Mouse (Mus musculus) adrenal gland, postnatal 10 days (tissue): ENCODE results near the gene Thnsl1. TPM values are rescaled to one million over a fixed set of nuclear protein-coding genes. Genes with fewer than 3 reads are reported as not detected.
A peak's percentile ranks its signal among the peaks of the same experiment; 100 is the strongest.
"Not testable (repeated sequence)": the region's sequence is repeated elsewhere in the genome, so short reads cannot be mapped to it uniquely, and the experiment has no call there.

ENCODE experiments used
- DNase-seq: peaks from one replicate; pipeline ENCODE4 v3.0.0; 2021; ENCODE audit warnings: mixed read lengths
- total RNA-seq, 2 experiments: library from RNA; stranded (reverse); gene quantifications; 2 replicates each; pipeline ENCODE4 v1.2.3; 2021

The Thnsl1 gene
- total RNA-seq, 2 experiments from 2014 or later = 5.7 to 7.6 TPM

DNA sequence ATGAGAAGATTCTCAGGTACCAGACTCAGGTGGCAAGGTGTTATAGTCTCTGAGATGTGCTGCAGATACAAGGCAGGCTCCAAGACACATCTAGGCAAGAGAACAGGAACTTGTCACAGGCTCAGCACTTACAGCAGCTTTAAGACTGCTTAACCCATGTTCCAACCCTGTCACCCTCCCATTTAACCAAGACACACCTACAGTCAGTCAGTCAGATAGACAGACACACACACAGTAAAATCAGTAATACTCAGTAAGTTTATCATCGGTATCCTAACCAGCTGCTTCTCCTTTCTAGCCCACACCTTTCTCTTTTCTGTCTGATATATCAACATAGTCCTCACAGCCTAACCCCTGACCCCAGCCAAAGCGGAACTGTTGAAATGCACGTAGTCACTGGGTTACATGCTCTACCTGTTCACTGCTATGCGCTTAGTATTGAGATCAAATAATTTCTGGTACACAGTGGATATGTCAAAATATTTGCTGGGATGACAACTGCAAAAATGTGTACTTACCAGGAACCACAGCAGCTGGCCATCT lies 30.4 kb downstream of the Thnsl1 start:
- DNase-seq = no peak

DNA sequence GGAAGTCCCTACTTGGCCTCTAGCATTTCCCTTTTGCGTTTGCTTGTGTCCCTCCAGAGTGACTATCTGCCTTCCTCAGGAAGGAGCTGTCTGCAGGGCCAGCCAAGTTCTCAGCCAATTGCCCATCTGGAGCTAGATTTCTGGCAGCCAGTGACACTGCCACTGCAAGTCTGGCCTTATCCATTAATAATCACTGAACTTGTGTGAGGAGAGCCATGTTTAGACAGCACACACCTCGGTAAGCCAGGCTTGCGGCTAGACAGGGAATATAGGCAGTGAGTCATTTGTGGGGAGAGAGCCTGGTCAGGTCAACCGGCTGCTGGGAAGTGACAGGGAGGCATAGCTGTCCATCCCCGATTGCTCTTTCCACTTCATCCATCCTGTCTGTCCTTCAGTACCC lies 31.3 kb downstream of the Thnsl1 start:
- DNase-seq = peak; percentile 5

- not testable (repeated sequence) for DNase-seq
Observed at GRCm38 (mm10) chr2:21244104-21244503, 38.6 kb downstream of the Thnsl1 start.

DNA sequence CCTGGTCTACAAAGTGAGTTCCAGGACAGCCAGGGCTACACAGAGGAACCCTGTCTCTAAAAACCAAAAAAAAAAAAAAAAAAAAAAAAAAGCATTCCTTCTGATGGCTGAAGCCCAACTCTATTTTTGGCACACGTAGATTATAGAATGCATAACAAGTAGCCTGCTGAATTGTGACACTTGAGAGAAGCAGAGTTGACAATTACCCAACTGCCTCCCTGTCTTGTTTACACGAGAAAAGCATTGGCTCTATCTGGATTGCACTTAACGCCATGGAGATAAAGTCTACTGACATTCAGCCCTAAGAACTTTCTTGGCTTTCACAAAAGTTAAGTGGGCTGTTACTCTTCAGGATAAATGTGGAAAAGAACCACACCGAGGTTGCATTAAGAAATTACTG lies 39.5 kb downstream of the Thnsl1 start:
- DNase-seq = no peak

GRCm38 (mm10) chr2:21245477-21246102 lies 40.1 kb downstream of the Thnsl1 start:
- no peak for DNase-seq

DNA sequence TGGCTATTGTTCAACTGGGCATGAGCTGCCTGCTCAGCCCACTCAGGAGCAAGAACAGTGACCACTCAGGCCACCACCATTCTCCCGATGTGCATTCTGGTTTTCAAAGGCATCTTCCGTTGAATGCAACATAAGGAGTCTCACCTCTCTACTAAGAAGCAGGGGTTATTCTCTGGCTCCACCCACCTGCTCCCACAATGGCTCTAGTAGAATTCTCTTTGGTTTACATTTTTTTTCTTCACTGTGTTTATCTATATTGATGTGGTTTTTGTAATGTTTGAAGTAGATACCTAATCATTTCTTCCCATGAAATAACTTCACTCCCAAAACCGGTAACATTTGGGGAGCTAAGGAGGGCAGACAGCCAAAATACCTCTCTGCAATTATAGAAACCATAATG lies 48.1 kb downstream of the Thnsl1 start:
- DNase-seq = no peak

DNA sequence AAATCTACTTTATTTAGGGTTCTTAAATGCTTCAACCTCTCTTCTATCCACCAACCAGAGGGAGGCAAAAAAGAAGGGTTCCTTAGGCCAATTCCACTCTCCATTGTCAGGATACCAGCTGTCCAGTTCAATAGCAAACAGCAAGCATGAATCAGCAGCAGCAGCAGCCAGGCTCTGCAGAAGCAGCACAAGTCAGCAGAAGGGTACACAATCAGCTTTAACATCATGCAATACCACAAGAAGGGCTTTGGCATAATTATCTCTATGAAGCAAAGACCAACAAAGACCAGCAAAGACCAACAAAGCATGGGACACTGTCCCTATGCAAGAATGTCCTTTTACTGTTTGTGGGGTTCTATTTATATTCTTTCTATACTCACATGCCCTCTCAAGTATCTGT lies 48.8 kb downstream of the Thnsl1 start:
- no peak for DNase-seq

DNA sequence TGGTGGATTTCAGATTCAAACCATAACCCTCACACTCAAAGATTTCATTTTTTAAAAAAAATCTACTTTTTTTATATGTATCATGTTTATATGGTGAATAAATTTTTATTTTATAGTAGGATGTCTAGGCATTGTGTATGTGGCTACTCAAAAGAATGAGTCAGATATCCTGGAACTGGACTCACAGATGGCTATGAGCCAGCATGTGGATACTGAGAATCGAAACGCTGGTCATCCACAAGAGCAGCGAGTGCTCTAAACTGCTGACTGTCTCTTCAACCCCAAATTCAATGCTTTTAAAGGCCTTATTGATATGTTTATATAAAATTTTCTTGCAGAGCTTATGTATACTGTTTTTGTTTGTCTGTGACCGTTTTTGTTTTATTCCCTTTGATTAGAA lies 52.8 kb downstream of the Thnsl1 start:
- no peak for DNase-seq

GRCm38 (mm10) chr2:21259081-21259480 lies 53.6 kb downstream of the Thnsl1 start:
- no peak for DNase-seq

DNA sequence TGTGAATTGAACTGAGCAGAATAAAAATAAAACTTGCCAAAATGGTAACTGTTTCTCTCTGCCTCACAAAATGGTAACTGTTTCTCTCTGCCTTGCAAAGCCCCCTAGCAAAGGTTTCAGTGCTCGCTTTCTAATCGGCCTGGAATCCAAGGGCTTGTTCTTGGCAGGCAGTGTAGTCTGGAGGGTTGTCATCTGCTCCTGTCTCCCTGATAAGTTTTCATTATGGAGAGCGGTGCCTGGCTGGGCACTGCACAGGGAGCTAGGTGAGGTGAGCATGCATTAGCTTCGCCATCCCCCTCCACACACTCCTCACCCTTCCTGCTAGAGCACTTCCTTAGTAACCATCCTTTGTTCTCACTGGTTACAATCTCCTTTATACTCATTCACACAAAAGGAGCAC lies 54.5 kb downstream of the Thnsl1 start:
- no peak for DNase-seq

- DNase-seq = peak; percentile 65
Observed at GRCm38 (mm10) chr2:21261370-21262006, 56.0 kb downstream of the Thnsl1 start.

GRCm38 (mm10) chr2:21264031-21264430 lies 58.5 kb downstream of the Thnsl1 start:
- no peak for DNase-seq

Other genes with a start within 250 kb of the Thnsl1 start
- gene Arhgap21, start 236.8 kb upstream of the Thnsl1 start, total RNA-seq = 10 to 100 TPM; 57.5 to 78.3 TPM
- gene Enkur, start 359 bp upstream of the Thnsl1 start, total RNA-seq = 1 to 10 TPM; 1.0 to 1.6 TPM
- gene Gpr158, start 161.8 kb downstream of the Thnsl1 start, total RNA-seq = 1 to 10 TPM in 1 of 2 experiments, under 1 TPM in 1; 0.57 to 1.1 TPM